Mouse (Mus musculus) retina, adult 2 months (tissue): ENCODE data around the gene Rorc.

Experiments used
- DNase-seq: peaks from one replicate; pipeline ENCODE4 v3.0.0-alpha.2; 2012; ENCODE audit warnings: low read depth, low spot score

The Rorc gene

GRCm38 (mm10) chr3:94413031-94413679 is 40.6 kb downstream of the Rorc start, which contains the start of gene Tdrkh:
TSS of gene Tdrkh (plus strand) at chr3:94413273.
- peak; percentile 92 for DNase-seq

- no peak for DNase-seq
Observed at GRCm38 (mm10) chr3:94430980-94431379, 58.4 kb downstream of the Rorc start.

GRCm38 (mm10) chr3:94434305-94434704 is 61.7 kb downstream of the Rorc start:
- no peak for DNase-seq

GRCm38 (mm10) chr3:94436420-94436819 is 63.8 kb downstream of the Rorc start:
- DNase-seq: no peak

GRCm38 (mm10) chr3:94441182-94441581 is 68.6 kb downstream of the Rorc start:
- DNase-seq: no peak

GRCm38 (mm10) chr3:94442951-94443596 is 70.5 kb downstream of the Rorc start, which contains the start of gene Mrpl9:
TSS of gene Mrpl9 (plus strand) at chr3:94443318.
- peak; percentile 85 for DNase-seq

GRCm38 (mm10) chr3:94443597-94443964 is 71.0 kb downstream of the Rorc start, which contains the start of gene Oaz3:
TSS of gene Oaz3 (minus strand) at chr3:94443915.
- DNase-seq: no peak
